Mouse (Mus musculus) E14TG2a.4 (cell line): ENCODE data around the gene Ing2.

Experiments
- CTCF ChIP-seq: conservative IDR thresholded peaks from 2 replicates; pipeline ENCODE4 v1.5.1; 2014; ENCODE audit warnings: low read length
- NANOG ChIP-seq: IDR thresholded peaks from 2 replicates; pipeline ENCODE4 v1.6.1; 2014; ENCODE audit warnings: borderline replicate concordance, low read length, mixed read lengths

- TF ChIP-seq CTCF (no peak), NANOG (no peak)
Observed at GRCm38 (mm10) chr8:47649551-47649950, 25.8 kb downstream of the Ing2 start.
